Mouse (Mus musculus): ENCODE data around the gene Rab25. TPM values are rescaled to one million over a fixed set of nuclear protein-coding genes. Genes with fewer than 3 reads are reported as not detected.
A peak's percentile ranks its signal among the peaks of the same experiment; 100 is the strongest.

Rab25 gene
- total RNA-seq, 2 experiments from 2014 or later: not detected

GRCm38 (mm10) chr3:88528646-88529045 is 19.5 kb downstream of the Rab25 start:
- DNase-seq: no peak
- intact Hi-C loops (cut with DNase I): no loop called here

GRCm38 (mm10) chr3:88527565-88527964 is 20.5 kb downstream of the Rab25 start:
- DNase-seq: no peak
- intact Hi-C loops (cut with DNase I): loop anchor here (2.0 kb wide), 1 partner anchor 119 kb away; no protein-coding TSS in a partner anchor

GRCm38 (mm10) chr3:88526157-88527131 is 21.7 kb downstream of the Rab25 start:
- DNase-seq: peak; percentile 80 to 81
- intact Hi-C loops (cut with DNase I): loop anchor here (2.0 kb wide), 1 partner anchor 118 kb away; no protein-coding TSS in a partner anchor

- intact Hi-C loops (cut with DNase I): no loop called here
- no peak for DNase-seq
Measured at GRCm38 (mm10) chr3:88525021-88525420, 23.1 kb downstream of the Rab25 start.

- intact Hi-C loops (cut with DNase I): loop anchor here (1.0 kb wide), 1 partner anchor 36 kb away; no protein-coding TSS in a partner anchor
- no peak for DNase-seq
Measured at GRCm38 (mm10) chr3:88523027-88523426, 25.1 kb downstream of the Rab25 start.

- DNase-seq: peak; percentile 59 to 64
- intact Hi-C loops (cut with DNase I): loop anchor here (1.0 kb wide), 1 partner anchor 39 kb away; no protein-coding TSS in a partner anchor
Measured at GRCm38 (mm10) chr3:88521803-88522331, 26.2 kb downstream of the Rab25 start.

- DNase-seq: no peak
- intact Hi-C loops (cut with DNase I): loop anchor here (1.0 kb wide), 1 partner anchor 38 kb away; no protein-coding TSS in a partner anchor
Measured at GRCm38 (mm10) chr3:88521156-88521555, 26.9 kb downstream of the Rab25 start.

- no peak for DNase-seq
- intact Hi-C loops (cut with DNase I): no loop called here
Measured at GRCm38 (mm10) chr3:88520078-88520477, 28.0 kb downstream of the Rab25 start.

GRCm38 (mm10) chr3:88518411-88518810 is 29.7 kb downstream of the Rab25 start:
- DNase-seq: no peak

GRCm38 (mm10) chr3:88516407-88516806 is 31.7 kb downstream of the Rab25 start:
- no peak for DNase-seq
- intact Hi-C loops (cut with DNase I): no loop called here

More at GRCm38 (mm10) chr3:88518411-88518810, 29.7 kb downstream of the Rab25 start:
- intact Hi-C loops (cut with DNase I): no loop called here

- intact Hi-C loops (cut with DNase I): no loop called here
- no peak for DNase-seq
Measured at GRCm38 (mm10) chr3:88515095-88515386, 33.1 kb downstream of the Rab25 start.

- DNase-seq: no peak
- intact Hi-C loops (cut with DNase I): no loop called here
Measured at GRCm38 (mm10) chr3:88514231-88515094, 33.6 kb downstream of the Rab25 start.

- intact Hi-C loops (cut with DNase I): no loop called here
- DNase-seq: no peak
Measured at GRCm38 (mm10) chr3:88513546-88514115, 34.5 kb downstream of the Rab25 start.

- intact Hi-C loops (cut with DNase I): no loop called here
- no peak for DNase-seq
Measured at GRCm38 (mm10) chr3:88512896-88513545, 35.1 kb downstream of the Rab25 start.

- no peak for DNase-seq
- intact Hi-C loops (cut with DNase I): no loop called here
Measured at GRCm38 (mm10) chr3:88512141-88512895, 35.8 kb downstream of the Rab25 start.

- DNase-seq: no peak
- intact Hi-C loops (cut with DNase I): no loop called here
Measured at GRCm38 (mm10) chr3:88511559-88511958, 36.5 kb downstream of the Rab25 start.

GRCm38 (mm10) chr3:88510421-88511289 is 37.4 kb downstream of the Rab25 start:
- DNase-seq: no peak
- intact Hi-C loops (cut with DNase I): no loop called here

Measured in gastrocnemius, postnatal 36 days (tissue).